Mouse (Mus musculus) myocyte (in vitro differentiated cells): ENCODE results near the gene Pprc1. TPM values are rescaled to one million over a fixed set of nuclear protein-coding genes. Genes with fewer than 3 reads are reported as not detected.
A peak's percentile ranks its signal among the peaks of the same experiment; 100 is the strongest.

Experiments used
- H3K27me3 ChIP-seq: one replicate; pipeline ENCODE4 v1.6.1; 2011; ENCODE audit not compliant: control insufficient read depth, insufficient read depth, insufficient read length
- H3K36me3 ChIP-seq: one replicate; pipeline ENCODE4 v1.6.1; 2011; ENCODE audit not compliant: control insufficient read depth, insufficient read depth
- H3K4me2 ChIP-seq: one replicate; pipeline ENCODE4 v1.6.1; 2011; ENCODE audit warnings: low read depth, control low read depth
- H3K4me3 ChIP-seq: one replicate; pipeline ENCODE4 v1.5.1; 2011; ENCODE audit warnings: mild to moderate bottlenecking, control low read depth, moderate library complexity
- H3K79me2 ChIP-seq: one replicate; pipeline ENCODE4 v1.6.1; 2011; ENCODE audit not compliant: control insufficient read depth, insufficient read depth
- H3ac ChIP-seq: one replicate; pipeline ENCODE4 v1.6.1; 2011; ENCODE audit not compliant: control insufficient read depth, insufficient read length
- CEBPB ChIP-seq: IDR thresholded peaks from 2 replicates; pipeline ENCODE4 v1.6.1; 2011; ENCODE audit warnings: mild to moderate bottlenecking, moderate library complexity; ENCODE audit not compliant: poor library complexity, insufficient read depth, severe bottlenecking
- E2F4 ChIP-seq: IDR thresholded peaks from one replicate; pipeline ENCODE4 v1.6.1; 2011; ENCODE audit warnings: mild to moderate bottlenecking, control low read depth, moderate library complexity; ENCODE audit not compliant: insufficient read depth
- MAX ChIP-seq: IDR thresholded peaks from one replicate; pipeline ENCODE4 v1.6.1; 2011; ENCODE audit warnings: low read depth, mild to moderate bottlenecking, control low read depth
- MYOD1 ChIP-seq, 3 experiments: IDR thresholded peaks; one replicate each; pipeline ENCODE4 v1.6.1; 2011; ENCODE audit warnings: control low read depth in 2 of 3, low read depth in 2 of 3, mild to moderate bottlenecking in 2 of 3, moderate library complexity in 1 of 3; ENCODE audit not compliant: insufficient read length in 2 of 3, control insufficient read depth in 1 of 3
- MYOG ChIP-seq, 3 experiments: IDR thresholded peaks; one replicate each; pipeline ENCODE4 v1.6.1; 2011; ENCODE audit warnings: control low read depth in 2 of 3, low read depth in 2 of 3, mild to moderate bottlenecking in 2 of 3; ENCODE audit not compliant: insufficient read length in 2 of 3, control insufficient read depth in 1 of 3, insufficient read depth in 1 of 3
- POLR2A ChIP-seq: IDR thresholded peaks from one replicate; pipeline ENCODE4 v1.6.1; 2011; ENCODE audit warnings: low read depth, mild to moderate bottlenecking, control low read depth, moderate library complexity; ENCODE audit not compliant: insufficient read length
- POLR2AphosphoS2 ChIP-seq: IDR thresholded peaks from one replicate; pipeline ENCODE4 v1.6.1; 2011; ENCODE audit warnings: low read depth, control low read depth; ENCODE audit not compliant: insufficient read length
- REST ChIP-seq: IDR thresholded peaks from one replicate; pipeline ENCODE4 v1.6.1; 2011; ENCODE audit warnings: mild to moderate bottlenecking, control low read depth, moderate library complexity; ENCODE audit not compliant: insufficient read depth, insufficient read length
- SRF ChIP-seq: IDR thresholded peaks from one replicate; pipeline ENCODE4 v1.6.1; 2011; ENCODE audit warnings: low read depth; ENCODE audit not compliant: control insufficient read depth, insufficient read length
- TCF12 ChIP-seq: IDR thresholded peaks from one replicate; pipeline ENCODE4 v1.6.1; 2011; ENCODE audit warnings: mild to moderate bottlenecking, control low read depth; ENCODE audit not compliant: poor library complexity, insufficient read depth, severe bottlenecking
- TCF3 ChIP-seq: IDR thresholded peaks from one replicate; pipeline ENCODE4 v1.6.1; 2011; ENCODE audit warnings: low read depth, control low read depth; ENCODE audit not compliant: insufficient read length
- USF1 ChIP-seq: IDR thresholded peaks from one replicate; pipeline ENCODE4 v1.6.1; 2011; ENCODE audit warnings: low read depth, mild to moderate bottlenecking, control low read depth, moderate library complexity
- polyA plus RNA-seq: library from polyadenylated mRNA; unstranded; fragments of >200 nt; fragmentation: generic; extraction: Trizol; gene quantifications from one replicate; pipeline ENCODE4 v1.2.1, GENCODE M21; 2012; ENCODE audit warnings: missing spikeins

The Pprc1 gene
- polyA plus RNA-seq, 1 experiment = 19.7 TPM

DNA sequence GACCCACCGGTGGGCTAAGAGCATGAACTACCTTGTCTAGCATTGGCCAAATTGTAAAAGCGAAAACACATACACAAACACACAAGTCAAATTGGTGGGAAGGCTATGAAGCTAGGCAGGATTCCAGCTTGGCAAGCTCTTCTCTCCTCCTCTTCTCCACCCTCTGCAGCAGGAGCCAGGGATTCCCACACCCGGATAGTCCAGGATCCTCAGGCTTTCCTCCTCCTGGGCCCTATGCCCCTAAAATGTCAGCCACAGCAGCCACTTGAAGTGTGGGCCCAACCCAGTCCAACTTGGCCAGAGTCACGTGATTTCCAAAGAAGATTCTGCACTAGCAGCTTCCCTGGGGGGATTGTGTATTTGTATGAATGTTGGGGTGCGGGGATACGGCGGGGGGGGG lies 1.3 kb upstream of the Pprc1 start:
- Histone ChIP-seq H3K4me3 (peak overlapping the region; percentile 68), H3K79me2 (peaks cover 54% of the 10 kb centered on the region), H3K36me3 (no peaks in the 10 kb centered on the region), H3K4me2 (peak overlapping the region; percentile 86), H3ac (no peak overlapping the region), H3K27me3 (no peaks in the 10 kb centered on the region)
- no peak for TF ChIP-seq TCF3
- TF ChIP-seq TCF12 = no peak
- TF ChIP-seq CEBPB = no peak
- peak; percentile 33 for TF ChIP-seq USF1
- no peak for TF ChIP-seq REST

DNA sequence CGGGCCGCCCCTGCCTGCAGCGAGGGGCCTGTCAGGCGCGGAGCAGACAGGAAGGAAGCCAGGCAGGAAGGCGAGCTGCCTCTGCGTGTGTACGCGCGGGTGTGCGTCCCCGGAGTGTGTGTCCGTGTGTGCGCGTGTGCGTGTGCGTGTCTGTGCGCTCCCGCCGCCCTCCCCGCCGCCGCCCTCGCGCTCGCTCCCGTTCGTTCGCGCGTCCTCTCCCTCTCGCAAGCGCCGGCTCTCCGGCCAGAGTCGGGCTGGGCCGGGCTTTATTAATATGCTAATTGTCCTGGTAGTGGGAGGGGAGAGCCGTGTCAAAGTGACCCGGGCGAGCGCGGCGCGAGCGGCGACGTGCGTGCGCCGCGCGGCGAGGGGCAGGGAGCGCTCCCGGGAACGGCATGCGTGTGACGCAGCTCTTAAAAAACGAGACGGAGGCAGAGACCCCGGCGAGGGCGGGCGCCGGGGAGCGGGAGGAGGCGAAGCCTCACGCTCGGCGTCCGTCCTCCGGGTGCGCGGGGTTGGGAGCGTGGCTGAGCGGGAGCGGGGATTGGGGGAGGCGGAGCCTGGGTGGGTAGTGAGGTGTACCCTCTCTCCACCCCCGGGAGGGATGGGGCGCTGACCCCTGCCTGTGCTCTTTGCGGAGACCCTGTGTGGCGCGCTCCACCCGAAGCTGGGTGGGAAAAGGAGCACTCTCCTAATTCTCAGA lies 458 bp downstream of the Pprc1 start, which contains the start of gene Ldb1:
Ldb1 (minus strand) TSS at position 222 of the 703 bp plus-strand sequence.
- H3K4me2 ChIP-seq = peak within 1 kb of the TSS; percentile 98
- no peaks in the 10 kb centered on the region for H3K27me3 ChIP-seq
- no peaks in the 10 kb centered on the region for H3K36me3 ChIP-seq
- peak within 1 kb of the TSS; percentile 68 for H3K4me3 ChIP-seq
- H3K79me2 ChIP-seq = peaks cover 44% of the 10 kb centered on the region
- H3ac ChIP-seq = peak within 1 kb of the TSS; percentile 91
- TF ChIP-seq E2F4 = peak; percentile 13
- TF ChIP-seq CEBPB = no peak
- TF ChIP-seq MAX = no peak
- TF ChIP-seq POLR2A = peak; percentile 96
- no peak for TF ChIP-seq USF1
- TF ChIP-seq POLR2AphosphoS2 = peak; percentile 93
- no peak for TF ChIP-seq SRF
- peak in 1 of 3 experiments; percentile 39 for TF ChIP-seq MYOG (IDR thresholded peaks at IDR 0.05; ENCODE audit: control insufficient read depth in 1 of 3, insufficient read depth in 1 of 3, insufficient read length in 2 of 3, low read depth in 2 of 3)
- TF ChIP-seq REST = peak; percentile 33

DNA sequence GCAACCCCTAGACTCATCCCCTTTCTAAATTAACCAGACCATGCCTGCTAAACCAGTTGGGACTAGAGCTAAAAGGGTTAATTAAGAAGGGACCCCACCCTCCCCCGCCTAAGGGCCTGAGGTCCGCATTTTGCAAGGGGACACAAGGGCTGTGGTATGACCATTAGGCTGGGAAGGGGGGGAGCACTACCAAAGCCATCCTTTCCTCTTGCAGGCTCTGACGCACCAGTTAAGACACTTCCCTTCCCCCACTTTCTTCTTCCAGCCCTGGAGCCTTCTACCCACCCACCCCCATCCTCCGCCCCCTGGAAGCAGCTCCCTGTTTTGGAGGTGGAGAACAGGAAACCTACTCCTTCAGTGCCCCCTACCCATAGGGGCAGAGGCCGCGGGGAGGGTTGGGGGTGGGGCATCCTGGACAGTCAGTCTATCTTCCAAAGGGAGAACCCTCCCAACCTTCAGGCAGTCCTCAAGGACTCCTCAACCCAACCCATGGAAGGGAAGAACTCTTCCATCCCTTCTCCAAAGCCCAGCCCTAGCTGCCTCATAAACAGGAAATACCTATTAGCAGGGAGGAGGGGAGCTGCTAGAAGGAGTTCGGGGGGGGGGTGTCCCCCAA lies 1.1 kb downstream of the Pprc1 start:
- TF ChIP-seq CEBPB = no peak
- no peak for TF ChIP-seq TCF3
- TF ChIP-seq POLR2A = no peak
- no peak for TF ChIP-seq REST
- no peak for TF ChIP-seq MYOD1 (IDR thresholded peaks at IDR 0.05; ENCODE audit: control insufficient read depth in 1 of 3, insufficient read length in 2 of 3, low read depth in 2 of 3)
- no peak for TF ChIP-seq POLR2AphosphoS2
- no peak for TF ChIP-seq TCF12
- no peak for TF ChIP-seq SRF
- TF ChIP-seq E2F4 = no peak
- TF ChIP-seq USF1 = no peak
- TF ChIP-seq MAX = no peak
- no peak for TF ChIP-seq MYOG (IDR thresholded peaks at IDR 0.05; ENCODE audit: control insufficient read depth in 1 of 3, insufficient read depth in 1 of 3, insufficient read length in 2 of 3, low read depth in 2 of 3)
- peak overlapping the region; percentile 98 for H3K4me2 ChIP-seq
- H3K36me3 ChIP-seq = no peaks in the 10 kb centered on the region
- peak overlapping the region; percentile 91 for H3ac ChIP-seq
- H3K79me2 ChIP-seq = peaks cover 37% of the 10 kb centered on the region
- peak overlapping the region; percentile 68 for H3K4me3 ChIP-seq
- H3K27me3 ChIP-seq = peaks cover 4% of the 10 kb centered on the region

DNA sequence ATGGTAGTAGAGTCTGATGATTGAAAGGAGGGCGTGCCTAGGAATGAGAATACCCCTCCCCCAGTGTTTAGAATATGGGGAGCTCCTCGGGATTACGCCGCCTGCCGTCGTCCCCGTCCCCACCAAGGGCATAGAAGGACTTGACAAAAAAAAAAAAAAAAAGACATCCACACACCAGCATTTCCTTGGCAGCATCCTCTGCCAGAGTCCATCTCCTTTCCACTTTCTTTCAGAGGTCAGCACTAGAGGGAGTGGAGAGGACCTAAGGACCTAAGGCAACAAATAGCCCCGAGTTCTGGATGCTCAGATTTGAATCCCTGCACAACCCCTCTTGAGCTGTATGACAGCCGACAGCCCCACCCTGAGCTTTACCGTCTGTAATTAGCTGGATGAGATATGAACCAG lies 1.9 kb downstream of the Pprc1 start:
- TF ChIP-seq REST (no peak), USF1 (no peak), CEBPB (no peak), TCF3 (no peak), TCF12 (no peak), POLR2AphosphoS2 (no peak), POLR2A (no peak), SRF (no peak), MYOG (IDR thresholded peaks at IDR 0.05; ENCODE audit: control insufficient read depth in 1 of 3, insufficient read depth in 1 of 3, insufficient read length in 2 of 3, low read depth in 2 of 3) (no peak), MYOD1 (IDR thresholded peaks at IDR 0.05; ENCODE audit: control insufficient read depth in 1 of 3, insufficient read length in 2 of 3, low read depth in 2 of 3) (no peak), E2F4 (no peak), MAX (no peak)
- Histone ChIP-seq H3K4me3 (no peak overlapping the region), H3K79me2 (peaks cover 29% of the 10 kb centered on the region), H3ac (no peak overlapping the region), H3K27me3 (peaks cover 4% of the 10 kb centered on the region), H3K4me2 (no peak overlapping the region), H3K36me3 (no peaks in the 10 kb centered on the region)
